Mouse (Mus musculus) kidney, embryonic 16.5 days (tissue): ENCODE measurements at regions not wholly inside any gene's neighbourhood (a gene's known extent, or its start where the extent isn't known, plus 50 kb on each side); places are given as distances from the start of the nearest gene placed in this dataset.
"Not testable (repeated sequence)": the region's sequence is repeated elsewhere in the genome, so short reads cannot be mapped to it uniquely, and the experiment has no call there.

ENCODE experiments used
- ATAC-seq: fragments of 200-750 bp; cut with Nextera tagmentation; 2 replicates; pipeline ENCODE4 v1.8.0; 2017; ENCODE audit warnings: moderate TSS enrichment; ENCODE audit not compliant: low FRiP score, low TSS enrichment
- H3K27ac ChIP-seq: fragments of 300-500 bp; sonication (generic); 2 replicates; pipeline ENCODE4 v1.5.1; 2014; ENCODE audit warnings: low read length
- H3K27me3 ChIP-seq: fragments of 300-500 bp; sonication (generic); 2 replicates; pipeline ENCODE4 v1.6.1; 2014; ENCODE audit warnings: low read length, control low read depth, mixed read lengths; ENCODE audit not compliant: insufficient read depth
- H3K36me3 ChIP-seq: fragments of 300-500 bp; sonication (generic); 2 replicates; pipeline ENCODE4 v1.6.1; 2014; ENCODE audit warnings: low read length, control low read depth, mixed read lengths; ENCODE audit not compliant: insufficient read depth
- H3K4me1 ChIP-seq: fragments of 300-500 bp; sonication (generic); 2 replicates; pipeline ENCODE4 v1.6.1; 2014; ENCODE audit warnings: low read length, control low read depth, mixed read lengths; ENCODE audit not compliant: insufficient read depth
- H3K4me2 ChIP-seq: fragments of 300-500 bp; sonication (generic); replicated peaks from 2 replicates; pipeline ENCODE4 v1.6.1; 2014; ENCODE audit warnings: low read depth, low read length
- H3K4me3 ChIP-seq: fragments of 300-500 bp; sonication (generic); 2 replicates; pipeline ENCODE4 v1.5.1; 2014; ENCODE audit warnings: mild to moderate bottlenecking, low read length
- H3K9ac ChIP-seq: fragments of 300-500 bp; sonication (generic); replicated peaks from 2 replicates; pipeline ENCODE4 v1.6.1; 2014; ENCODE audit warnings: low read length
- H3K9me3 ChIP-seq: fragments of 300-500 bp; sonication (generic); 2 replicates; pipeline ENCODE4 v1.6.1; 2016; ENCODE audit warnings: low read length, control low read depth
- WGBS: fragments of 180-500 bp; shearing (Covaris S2); extraction: QIAGEN DNeasy Blood & Tissue Kit; methylation state at CpG from one replicate; pipeline ENCODE4 v1.1.7; 2014; 5-methylcytosine and 5-hydroxymethylcytosine counted together

- H3K27ac ChIP-seq, H3K4me1 ChIP-seq, H3K4me3 ChIP-seq, H3K4me2 ChIP-seq, H3K9me3 ChIP-seq, ATAC-seq, H3K36me3 ChIP-seq, H3K9ac ChIP-seq, H3K27me3 ChIP-seq: not testable (repeated sequence)
- 80% methylated on average over 1 of the region's 1 CpGs for WGBS
Measured at GRCm38 (mm10) chr12:114757948-114758347, 1214.2 kb downstream of the Adam6a start.

GRCm38 (mm10) chr12:114764211-114764610 is 1220.5 kb downstream of the Adam6a start:
- H3K4me2 ChIP-seq, H3K9ac ChIP-seq, H3K4me1 ChIP-seq, ATAC-seq, H3K4me3 ChIP-seq, H3K27me3 ChIP-seq, H3K36me3 ChIP-seq, H3K27ac ChIP-seq: not testable (repeated sequence)
- 90% methylated on average over 3 of the region's 3 CpGs for WGBS
- H3K9me3 ChIP-seq, result peaks cover 16% of the 10 kb centered on the region

GRCm38 (mm10) chr12:114775414-114775813 is 1231.7 kb downstream of the Adam6a start:
- not testable (repeated sequence) for H3K36me3 ChIP-seq, H3K4me3 ChIP-seq, H3K4me1 ChIP-seq, H3K9ac ChIP-seq, ATAC-seq, H3K27ac ChIP-seq, H3K27me3 ChIP-seq, H3K4me2 ChIP-seq
- H3K9me3 ChIP-seq, result peaks cover 56% of the 10 kb centered on the region
- WGBS, result 73% methylated on average over 2 of the region's 2 CpGs

GRCm38 (mm10) chr12:114804422-114804821 is 1243.1 kb upstream of the Zfp386 start:
- Histone ChIP-seq H3K4me2 (no peak overlapping the region), H3K27me3 (no peaks in the 10 kb centered on the region), H3K27ac (no peak overlapping the region), H3K9me3 (peaks cover 7% of the 10 kb centered on the region), H3K36me3 (no peaks in the 10 kb centered on the region), H3K4me3 (no peak overlapping the region), H3K4me1 (no peaks in the 10 kb centered on the region), H3K9ac (no peak overlapping the region)
- no peak for ATAC-seq

GRCm38 (mm10) chr12:114809186-114809585 is 1238.3 kb upstream of the Zfp386 start:
- ATAC-seq, result no peak
- Histone ChIP-seq H3K9me3 (peaks cover 11% of the 10 kb centered on the region), H3K36me3 (no peaks in the 10 kb centered on the region), H3K9ac (no peak overlapping the region), H3K4me1 (no peaks in the 10 kb centered on the region), H3K27ac (no peak overlapping the region), H3K4me2 (no peak overlapping the region), H3K4me3 (no peak overlapping the region), H3K27me3 (no peaks in the 10 kb centered on the region)
- 81% methylated on average over 1 of the region's 1 CpGs for WGBS

- H3K4me1 ChIP-seq, H3K4me2 ChIP-seq, H3K9me3 ChIP-seq, H3K9ac ChIP-seq, H3K27me3 ChIP-seq, H3K4me3 ChIP-seq, H3K27ac ChIP-seq, ATAC-seq, H3K36me3 ChIP-seq: not testable (repeated sequence)
- 61% methylated on average over 1 of the region's 1 CpGs for WGBS
Measured at GRCm38 (mm10) chr12:114816858-114817257, 1230.7 kb upstream of the Zfp386 start.

GRCm38 (mm10) chr12:114832916-114833315 is 1214.6 kb upstream of the Zfp386 start:
- Histone ChIP-seq H3K4me3 (no peak overlapping the region), H3K27me3 (no peaks in the 10 kb centered on the region), H3K4me1 (no peaks in the 10 kb centered on the region), H3K36me3 (no peaks in the 10 kb centered on the region), H3K4me2 (no peak overlapping the region), H3K27ac (no peak overlapping the region), H3K9me3 (peaks cover 11% of the 10 kb centered on the region), H3K9ac (no peak overlapping the region)
- no peak for ATAC-seq
